Mouse (Mus musculus) heart, adult 8-10 months (tissue): ENCODE results near the gene Ttc19. TPM values are rescaled to one million over a fixed set of nuclear protein-coding genes. Genes with fewer than 3 reads are reported as not detected.
A peak's percentile ranks its signal among the peaks of the same experiment; 100 is the strongest.
"Not testable (repeated sequence)": the region's sequence is repeated elsewhere in the genome, so short reads cannot be mapped to it uniquely, and the experiment has no call there.

Experiments
- DNase-seq: peaks from one replicate; pipeline ENCODE4 v3.0.0; 2022; ENCODE audit warnings: low spot score
- total RNA-seq, 4 experiments: library from RNA; stranded (reverse); gene quantifications; 2 replicates each; pipeline ENCODE4 v1.2.4; 2022

The Ttc19 gene
- total RNA-seq, 4 experiments from 2014 or later: 40.0 to 43.4 (median 42.4) TPM

GRCm38 (mm10) chr11:62284020-62284419 is 2.7 kb downstream of the Ttc19 start:
- DNase-seq: not testable (repeated sequence)

- no peak for DNase-seq
Measured at GRCm38 (mm10) chr11:62285020-62285419, 3.7 kb downstream of the Ttc19 start.

- no peak for DNase-seq
Measured at GRCm38 (mm10) chr11:62287700-62288099, 6.4 kb downstream of the Ttc19 start.

- DNase-seq: no peak
Measured at GRCm38 (mm10) chr11:62294121-62294520, 12.8 kb downstream of the Ttc19 start.

- no peak for DNase-seq
Measured at GRCm38 (mm10) chr11:62298883-62299282, 17.6 kb downstream of the Ttc19 start.

GRCm38 (mm10) chr11:62305866-62306265 is 24.6 kb downstream of the Ttc19 start:
- DNase-seq: peak; percentile 21

- DNase-seq: no peak
Measured at GRCm38 (mm10) chr11:62309296-62309695, 28.0 kb downstream of the Ttc19 start.

GRCm38 (mm10) chr11:62314984-62315383 is 33.7 kb downstream of the Ttc19 start:
- DNase-seq: no peak

GRCm38 (mm10) chr11:62317746-62318145 is 36.5 kb downstream of the Ttc19 start:
- DNase-seq: no peak

GRCm38 (mm10) chr11:62320097-62320496 is 38.8 kb downstream of the Ttc19 start:
- no peak for DNase-seq

- no peak for DNase-seq
Measured at GRCm38 (mm10) chr11:62323659-62324058, 42.4 kb downstream of the Ttc19 start.

- DNase-seq: no peak
Measured at GRCm38 (mm10) chr11:62331141-62331540, 49.9 kb downstream of the Ttc19 start.

GRCm38 (mm10) chr11:62332228-62332627 is 51.0 kb downstream of the Ttc19 start:
- no peak for DNase-seq

GRCm38 (mm10) chr11:62343002-62343401 is 61.7 kb downstream of the Ttc19 start:
- DNase-seq: no peak

GRCm38 (mm10) chr11:62351948-62352347 is 70.7 kb downstream of the Ttc19 start:
- DNase-seq: no peak

- DNase-seq: no peak
Measured at GRCm38 (mm10) chr11:62355216-62355615, 73.9 kb downstream of the Ttc19 start.

GRCm38 (mm10) chr11:62366879-62367278 is 85.6 kb downstream of the Ttc19 start:
- DNase-seq: no peak

- DNase-seq: no peak
Measured at GRCm38 (mm10) chr11:62369924-62370323, 88.7 kb downstream of the Ttc19 start.

- DNase-seq: no peak
Measured at GRCm38 (mm10) chr11:62371776-62372175, 90.5 kb downstream of the Ttc19 start.

- DNase-seq: not testable (repeated sequence)
Measured at GRCm38 (mm10) chr11:62377202-62377851, 96.1 kb downstream of the Ttc19 start.
